Mouse (Mus musculus) splenic B cell, adult 2 months (primary cell): ENCODE data around the gene Mtor.

Experiments used
- DNase-seq: peaks from one replicate; pipeline ENCODE4 v3.0.0-alpha.2; 2011; ENCODE audit warnings: low read depth, low spot score
- H3K27me3 ChIP-seq: 2 replicates; pipeline ENCODE4 v1.6.1; 2012; ENCODE audit warnings: mild to moderate bottlenecking, low read length, moderate library complexity, mixed read lengths; ENCODE audit not compliant: control insufficient read depth, poor library complexity, insufficient read depth, severe bottlenecking
- H3K36me3 ChIP-seq: 2 replicates; pipeline ENCODE4 v1.6.1; 2012; ENCODE audit warnings: mild to moderate bottlenecking, low read length, moderate library complexity, mixed read lengths; ENCODE audit not compliant: control insufficient read depth, poor library complexity, insufficient read depth, severe bottlenecking

Mtor gene

DNA sequence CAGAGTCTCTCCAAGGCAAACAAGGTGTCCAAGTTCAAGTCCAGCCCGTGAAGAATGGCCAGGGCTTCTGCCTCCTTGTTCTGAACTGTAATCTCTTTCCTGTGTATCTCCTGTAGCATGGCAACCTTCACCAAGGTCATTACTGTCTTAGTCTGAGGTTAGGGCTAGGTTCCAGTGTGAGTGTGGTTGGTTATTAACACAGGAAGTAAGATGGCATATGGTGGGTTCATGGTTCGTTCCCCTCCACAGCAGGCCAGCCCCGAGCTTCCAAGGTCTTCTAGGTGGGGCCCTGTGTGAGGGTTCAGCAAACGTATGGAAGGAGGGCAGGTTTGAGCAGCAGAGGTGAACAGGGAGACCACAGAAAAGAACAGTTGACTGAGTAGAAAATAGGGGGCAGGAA is 15.9 kb upstream of the Mtor start:
- Histone ChIP-seq H3K27me3 (no peaks in the 10 kb centered on the region), H3K36me3 (peaks cover 1% of the 10 kb centered on the region; the same call in 1 of the 2 replicates)
- DNase-seq: peak; percentile 14

DNA sequence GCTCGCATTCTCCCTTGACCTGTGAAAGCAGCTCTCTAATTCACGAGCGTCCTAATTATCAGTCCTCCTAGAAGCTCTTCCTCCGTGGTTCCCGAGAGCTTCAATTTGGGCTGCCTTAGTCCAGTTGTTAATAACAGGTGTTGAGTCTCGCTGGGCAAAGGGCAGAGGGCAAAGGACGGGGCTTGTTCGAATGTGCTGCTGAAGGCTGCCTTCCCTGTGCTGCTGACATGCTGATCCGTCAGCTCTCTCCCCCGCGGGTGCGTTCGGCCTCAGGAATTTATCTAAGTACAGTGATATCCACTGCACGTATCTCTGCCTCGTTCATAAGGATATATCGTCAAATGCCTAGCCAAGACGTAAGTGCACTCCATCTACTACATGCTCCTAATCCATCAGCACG is 15.1 kb upstream of the Mtor start:
- DNase-seq: no peak
- Histone ChIP-seq H3K27me3 (no peaks in the 10 kb centered on the region), H3K36me3 (peaks cover 1% of the 10 kb centered on the region; the same call in 1 of the 2 replicates)

DNA sequence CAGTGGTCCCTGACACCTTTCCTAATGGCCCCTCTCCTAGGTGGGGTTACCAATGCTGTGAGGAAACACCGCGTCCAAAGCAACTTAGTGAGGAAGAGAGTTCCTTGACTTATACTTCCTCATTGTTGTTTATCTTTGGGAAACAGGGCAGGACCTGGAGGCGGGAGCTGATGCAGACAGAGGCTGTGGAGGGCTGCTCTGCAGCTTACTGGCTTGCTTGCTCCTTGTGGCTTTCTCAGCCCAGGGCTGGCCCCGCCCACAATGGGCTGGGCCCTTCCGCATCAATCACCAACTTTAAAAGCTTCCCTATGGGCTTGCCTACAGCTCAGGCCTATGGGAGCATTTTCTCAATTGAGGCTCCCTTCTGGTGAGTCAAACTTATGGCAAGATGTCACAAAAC is 14.6 kb upstream of the Mtor start:
- Histone ChIP-seq H3K27me3 (no peaks in the 10 kb centered on the region), H3K36me3 (peaks cover 1% of the 10 kb centered on the region; the same call in 1 of the 2 replicates)
- no peak for DNase-seq

DNA sequence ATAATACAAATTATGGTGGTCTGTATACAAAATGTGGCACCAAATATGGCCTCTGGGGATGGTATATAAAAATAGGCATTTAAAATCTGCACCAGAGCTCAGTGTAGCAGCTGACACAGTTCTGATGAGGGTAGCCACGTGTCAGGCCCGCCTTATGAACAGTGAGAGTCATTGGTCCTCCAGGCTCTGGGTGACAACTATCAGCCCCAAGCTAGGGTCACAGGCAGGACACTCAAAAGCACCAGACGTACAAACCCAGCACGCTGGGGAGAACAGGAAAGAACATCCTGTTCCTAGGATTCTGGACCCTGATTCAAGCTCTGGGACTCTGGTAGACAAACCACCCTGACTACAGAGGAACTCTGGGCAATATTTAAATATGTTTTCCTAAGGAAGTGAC is 13.9 kb upstream of the Mtor start:
- DNase-seq: no peak
- H3K36me3 ChIP-seq: peaks cover 1% of the 10 kb centered on the region; the same call in 1 of the 2 replicates

DNA sequence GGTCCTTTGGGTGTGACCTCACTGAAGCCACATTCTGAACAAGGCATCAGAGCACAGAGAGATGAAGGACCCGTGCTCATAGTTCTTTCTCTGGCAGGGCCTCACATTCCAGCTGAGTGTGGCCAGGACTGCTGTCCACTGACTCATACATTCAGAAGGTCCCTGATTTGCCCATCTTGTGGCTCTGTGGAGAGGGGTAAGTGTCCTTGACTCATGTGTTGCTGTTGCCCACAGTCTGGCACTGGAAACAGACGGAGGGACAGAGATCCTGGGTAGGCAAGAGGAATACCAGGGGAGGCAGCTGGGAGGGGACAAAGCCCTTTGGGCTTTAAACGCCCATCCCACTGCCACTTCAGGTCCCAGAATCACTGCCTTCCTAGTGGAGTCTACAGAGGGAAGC is 13.3 kb upstream of the Mtor start:
- H3K27me3 ChIP-seq: no peaks in the 10 kb centered on the region
- peaks cover 1% of the 10 kb centered on the region; the same call in 1 of the 2 replicates for H3K36me3 ChIP-seq
- no peak for DNase-seq

More for the DNA sequence above, 13.9 kb upstream of the Mtor start:
- H3K27me3 ChIP-seq: no peaks in the 10 kb centered on the region

DNA sequence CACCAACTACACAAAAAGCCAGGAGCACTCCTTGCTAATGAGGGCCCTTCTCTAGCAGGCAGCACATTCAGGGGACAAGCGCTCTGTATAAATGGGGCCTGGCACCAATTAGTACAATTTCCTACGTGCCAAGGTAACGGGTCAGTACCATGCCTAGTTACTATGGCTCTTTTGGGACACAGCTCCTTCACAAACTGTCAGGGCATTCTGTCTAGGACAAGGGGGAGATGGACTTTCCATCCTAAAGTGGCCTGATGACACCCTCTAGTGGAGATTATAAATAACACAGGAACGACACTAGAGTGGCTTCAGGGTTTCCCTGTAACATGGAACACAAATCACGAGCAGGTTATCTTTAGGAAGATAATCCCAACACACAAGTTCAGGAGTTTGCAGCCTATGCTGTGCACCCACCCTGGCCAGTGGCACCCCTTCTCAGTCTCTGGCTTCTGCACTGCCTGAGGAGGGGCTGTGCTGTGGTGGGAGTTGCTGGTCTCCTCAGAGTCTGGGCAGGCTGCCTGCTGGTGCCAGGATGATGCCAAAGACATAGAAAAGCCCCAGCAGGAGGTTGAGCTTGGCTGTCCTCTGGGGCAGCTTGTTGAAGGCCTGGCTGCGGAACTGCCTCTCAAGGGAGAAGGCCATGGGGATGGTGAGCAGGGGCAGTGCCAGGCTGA is 12.6 kb upstream of the Mtor start:
- DNase-seq: no peak
- H3K36me3 ChIP-seq: peaks cover 1% of the 10 kb centered on the region; the same call in 1 of the 2 replicates
- H3K27me3 ChIP-seq: no peaks in the 10 kb centered on the region

DNA sequence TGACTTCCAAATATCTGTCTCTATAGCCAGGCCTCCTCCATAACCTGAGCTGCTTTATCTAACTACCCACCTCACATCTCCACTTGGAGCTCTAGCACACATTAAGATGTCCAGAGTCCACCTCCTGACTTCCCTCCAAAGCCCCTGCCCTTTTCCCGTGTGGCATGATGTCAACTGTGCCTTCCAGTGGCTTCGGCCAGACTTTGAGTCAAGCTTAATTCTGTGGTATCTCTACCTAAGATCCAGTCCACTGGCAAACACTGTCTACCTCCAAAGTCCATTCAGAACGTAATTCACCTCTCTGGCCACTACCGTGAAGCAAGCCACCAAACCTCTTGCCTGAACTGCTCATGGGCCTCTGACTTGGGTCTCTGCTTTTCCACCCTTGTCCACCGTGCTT is 6.5 kb upstream of the Mtor start:
- DNase-seq: no peak
- no peaks in the 10 kb centered on the region for H3K36me3 ChIP-seq
- H3K27me3 ChIP-seq: no peaks in the 10 kb centered on the region

DNA sequence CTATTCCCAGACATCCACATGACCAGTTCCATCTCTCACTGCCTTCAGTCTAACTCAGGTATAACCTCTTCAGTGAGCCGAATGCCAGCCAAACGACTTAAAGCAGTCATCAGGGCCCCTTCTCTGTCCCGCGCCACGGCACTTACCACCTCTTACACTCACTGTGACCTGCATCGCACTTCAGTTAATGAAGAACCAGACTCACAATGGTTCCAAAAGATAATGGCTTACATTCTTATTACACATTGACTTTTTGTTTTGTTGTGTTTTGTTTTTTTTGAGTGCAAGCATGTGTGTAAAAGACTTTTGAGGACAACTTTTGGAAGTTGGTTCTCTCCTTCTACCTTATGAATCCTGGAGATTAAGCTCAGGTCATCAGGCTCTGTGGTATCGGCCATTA is 5.8 kb upstream of the Mtor start:
- Histone ChIP-seq H3K36me3 (no peaks in the 10 kb centered on the region), H3K27me3 (no peaks in the 10 kb centered on the region)
- DNase-seq: no peak

DNA sequence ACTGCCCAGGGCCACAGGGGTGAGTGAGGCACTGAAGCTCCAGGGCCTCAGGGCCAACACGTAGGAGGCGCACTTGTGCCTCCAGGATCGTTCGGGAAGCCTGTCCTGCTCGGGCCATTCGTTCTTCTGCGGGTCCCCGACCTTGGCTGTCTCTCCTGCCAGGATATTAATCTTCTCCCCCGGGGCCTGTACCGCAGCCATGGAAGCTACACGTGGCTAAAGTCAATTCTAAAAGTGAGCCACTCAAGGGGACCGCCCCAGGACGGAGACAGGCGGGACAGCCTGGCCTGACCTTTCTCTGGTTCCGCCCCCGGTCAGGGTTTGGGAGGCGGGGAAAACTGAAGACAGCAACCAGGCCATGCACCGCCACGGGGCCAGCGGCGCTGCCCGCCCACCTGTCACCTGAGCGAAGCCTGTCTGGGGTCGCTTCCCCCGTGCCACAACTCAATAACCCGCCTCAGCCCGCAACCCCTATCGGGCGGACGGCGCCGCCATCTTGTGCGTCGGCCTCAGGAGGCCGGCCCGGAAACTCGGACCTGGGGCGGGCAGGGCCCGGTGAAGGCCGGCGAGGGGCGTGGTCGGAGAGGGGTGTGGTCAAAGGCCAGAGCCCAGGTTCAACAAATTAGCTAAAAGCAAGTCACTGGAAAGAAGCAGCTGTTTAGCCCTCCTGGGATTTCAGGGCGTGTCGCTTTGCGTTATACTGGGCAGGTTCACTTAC is 4.0 kb upstream of the Mtor start, which contains the start of gene Ubiad1:
Gene Ubiad1 (minus strand): TSS at position 522 of the 718 bp plus-strand sequence.
- Histone ChIP-seq H3K36me3 (no peaks in the 10 kb centered on the region), H3K27me3 (no peaks in the 10 kb centered on the region)
- peak; percentile 94 for DNase-seq

DNA sequence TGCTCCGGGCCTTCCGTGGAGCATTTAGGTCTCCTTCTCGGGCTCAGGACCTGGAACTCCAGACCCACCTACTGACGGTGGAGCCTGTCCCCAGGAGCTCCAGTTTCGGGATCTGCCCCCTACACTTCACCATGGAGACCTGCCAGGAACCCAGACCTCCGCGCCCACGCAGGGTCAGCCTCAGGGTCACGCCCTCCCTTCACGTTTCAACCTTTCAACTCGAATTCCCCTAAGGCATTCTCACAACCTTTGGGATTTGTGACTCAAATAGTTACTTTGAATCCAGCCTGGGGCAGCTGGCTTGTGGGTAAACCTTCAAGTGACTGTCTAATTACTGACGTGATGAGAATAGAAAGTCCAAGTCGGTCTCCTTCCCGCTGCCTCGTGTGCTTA is 438 bp downstream of the Mtor start:
- no peaks in the 10 kb centered on the region for H3K27me3 ChIP-seq
- peaks cover under 1% of the 10 kb centered on the region; the same call in 1 of the 2 replicates for H3K36me3 ChIP-seq
- DNase-seq: peak; percentile 51

DNA sequence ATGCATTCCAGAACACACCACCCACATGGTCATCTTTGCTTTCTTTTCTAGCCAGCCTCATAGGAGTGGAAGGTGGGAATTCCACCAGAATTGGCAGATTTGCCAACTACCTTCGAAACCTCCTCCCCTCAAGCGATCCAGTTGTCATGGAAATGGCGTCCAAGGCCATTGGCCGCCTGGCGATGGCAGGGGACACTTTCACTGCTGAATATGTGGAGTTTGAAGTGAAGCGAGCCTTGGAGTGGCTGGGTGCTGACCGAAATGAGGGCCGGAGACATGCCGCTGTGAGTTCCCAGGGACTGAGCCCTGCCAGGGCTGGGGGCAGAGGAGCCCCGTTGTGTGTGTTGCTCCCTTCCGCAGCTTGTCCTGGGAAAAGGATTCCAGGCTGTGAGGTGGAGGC is 5.3 kb downstream of the Mtor start:
- H3K36me3 ChIP-seq: peaks cover 2% of the 10 kb centered on the region; the same call in 1 of the 2 replicates
- DNase-seq: no peak
- no peaks in the 10 kb centered on the region for H3K27me3 ChIP-seq

DNA sequence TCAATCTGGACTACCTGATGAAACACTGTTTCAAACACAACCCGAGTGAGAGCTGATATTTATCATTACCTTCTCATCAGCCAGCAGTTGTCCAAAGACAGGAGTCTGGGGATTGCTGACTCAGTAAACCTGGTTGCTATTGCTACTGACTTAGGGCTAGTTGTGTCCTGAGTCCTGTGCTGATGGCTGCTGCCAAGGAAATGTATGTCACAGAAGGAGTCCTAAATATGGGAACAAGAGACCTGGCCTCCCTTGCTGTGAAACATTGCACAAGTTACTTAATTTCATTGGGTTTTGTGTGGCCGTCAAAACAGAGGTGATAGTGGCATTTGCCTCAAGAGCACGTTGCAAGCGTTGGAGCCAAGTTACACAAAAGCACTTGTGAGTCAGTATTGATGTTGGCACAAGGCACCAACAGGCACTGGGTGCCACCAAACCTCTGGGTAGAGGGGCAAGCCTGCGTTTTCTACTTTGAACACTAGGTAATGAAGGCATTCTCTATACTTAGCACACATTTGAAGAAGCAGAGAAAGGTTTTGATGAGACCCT is 7.1 kb downstream of the Mtor start:
- no peak for DNase-seq
- Histone ChIP-seq H3K27me3 (no peaks in the 10 kb centered on the region), H3K36me3 (peaks cover 4% of the 10 kb centered on the region)

DNA sequence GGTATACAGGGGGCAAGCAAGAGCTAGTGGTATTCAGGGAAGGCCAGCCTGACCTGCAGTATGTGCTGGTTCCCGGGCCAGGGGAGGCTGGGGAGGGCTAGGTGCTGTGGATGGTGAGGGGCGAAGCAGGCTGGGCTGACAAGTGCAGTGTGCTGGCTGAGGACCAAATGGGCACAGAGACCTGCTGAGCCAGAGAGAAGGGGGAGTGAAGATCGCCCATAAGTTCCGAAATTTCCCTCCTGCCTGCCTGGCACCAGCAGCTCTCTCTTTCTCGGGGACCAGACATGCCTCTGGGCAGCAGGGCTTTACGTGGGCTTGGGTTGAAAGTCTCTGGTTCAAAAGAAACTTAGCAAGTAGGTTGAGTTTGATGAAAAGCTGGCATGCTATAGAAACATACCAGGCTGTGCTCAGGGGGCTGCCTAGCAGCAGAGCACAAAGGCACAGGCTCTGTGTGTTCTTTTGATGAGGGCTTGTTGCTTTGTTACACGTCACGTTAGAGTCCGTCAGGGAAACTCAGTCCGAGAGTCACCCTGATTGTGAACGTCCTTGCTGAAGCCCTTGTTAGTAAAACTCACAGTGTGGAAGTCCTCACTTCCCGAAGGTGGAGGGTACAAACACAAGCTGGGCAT is 12.4 kb downstream of the Mtor start:
- DNase-seq: no peak
- Histone ChIP-seq H3K27me3 (no peaks in the 10 kb centered on the region), H3K36me3 (peaks cover 7% of the 10 kb centered on the region)

DNA sequence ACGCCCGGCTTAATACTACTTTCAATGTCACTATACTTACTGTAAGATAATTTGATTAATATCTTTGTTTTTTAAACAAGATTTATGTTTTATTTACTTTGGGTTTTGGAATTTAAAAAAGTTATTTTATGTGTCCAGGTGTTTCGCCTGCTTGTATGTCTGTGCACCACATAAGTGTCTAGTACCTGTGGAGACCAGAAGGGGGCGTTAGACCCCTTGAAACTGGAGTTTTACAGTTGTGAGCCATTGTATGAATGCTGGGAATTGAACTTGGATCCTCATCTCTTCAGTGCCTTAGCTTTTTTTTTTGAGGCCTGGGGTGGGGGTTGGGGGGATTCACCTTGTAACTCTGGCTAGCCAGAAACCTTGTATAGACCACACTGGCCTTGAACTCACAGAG is 13.4 kb downstream of the Mtor start:
- no peaks in the 10 kb centered on the region for H3K27me3 ChIP-seq
- peak; percentile 24 for DNase-seq
- H3K36me3 ChIP-seq: peaks cover 7% of the 10 kb centered on the region

DNA sequence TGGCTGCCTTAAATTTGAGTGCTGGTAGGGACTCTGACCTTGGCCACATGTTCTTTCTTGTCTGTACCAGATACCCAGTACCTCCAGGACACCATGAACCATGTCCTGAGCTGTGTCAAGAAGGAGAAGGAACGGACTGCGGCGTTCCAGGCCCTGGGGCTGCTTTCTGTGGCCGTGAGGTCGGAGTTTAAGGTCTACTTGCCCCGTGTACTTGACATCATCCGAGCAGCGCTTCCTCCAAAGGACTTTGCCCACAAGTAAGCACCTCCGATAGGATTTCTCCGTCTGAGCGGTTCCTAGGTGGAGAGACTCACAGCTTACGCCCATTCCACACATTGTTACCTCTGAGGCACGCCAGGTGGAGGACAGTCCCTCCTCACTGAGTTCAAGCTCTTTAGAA is 14.3 kb downstream of the Mtor start:
- no peak for DNase-seq
- peaks cover 7% of the 10 kb centered on the region for H3K36me3 ChIP-seq
- no peaks in the 10 kb centered on the region for H3K27me3 ChIP-seq
